Mouse (Mus musculus) CH12.LX (cell line): ENCODE measurements around the gene Nebl. TPM values are rescaled to one million over a fixed set of nuclear protein-coding genes. Genes with fewer than 3 reads are reported as not detected.

Experiments used
- DNase-seq: peaks from one replicate; pipeline ENCODE4 v3.0.0-alpha.2; 2013; ENCODE audit errors: extremely low read depth
- H3K27ac ChIP-seq: 2 replicates; pipeline ENCODE4 v1.5.1; 2012; ENCODE audit warnings: low read depth, mild to moderate bottlenecking, control low read depth, moderate library complexity; ENCODE audit not compliant: insufficient read depth
- H3K27me3 ChIP-seq: replicated peaks from 2 replicates; pipeline ENCODE3; 2012; ENCODE audit warnings: inconsistent platforms
- H3K36me3 ChIP-seq, 2 experiments: replicated peaks in 1 of 2; 2 replicates each; pipeline versions ENCODE3 to v1.6.1; 2012; ENCODE audit warnings: inconsistent platforms in 1 of 2, low read length in 1 of 2, mild to moderate bottlenecking in 1 of 2, mixed read lengths in 1 of 2, moderate library complexity in 1 of 2; ENCODE audit not compliant: control insufficient read depth in 1 of 2, insufficient read depth in 1 of 2
- H3K4me1 ChIP-seq, 2 experiments: 2 replicates each; pipeline ENCODE4 v1.6.1; 2012; ENCODE audit warnings: inconsistent platforms in 1 of 2, moderate library complexity in 1 of 2; ENCODE audit not compliant: insufficient read depth in 2 of 2, control insufficient read depth in 1 of 2
- H3K4me2 ChIP-seq: 2 replicates; pipeline ENCODE4 v1.6.1; 2012; ENCODE audit warnings: low read depth, mild to moderate bottlenecking, control low read depth; ENCODE audit not compliant: poor library complexity, insufficient read depth, severe bottlenecking
- H3K4me3 ChIP-seq, 3 experiments: fragments of 150-350 bp in 1 of 3; sonication (generic) in 1 of 3; replicated peaks in 1 of 3; 2 replicates each; pipeline versions ENCODE3 to v1.5.1; 2011 to 2012; ENCODE audit warnings: low read depth in 2 of 3, low read length in 2 of 3, mild to moderate bottlenecking in 2 of 3, moderate library complexity in 2 of 3, control low read depth in 1 of 3, improper control_type of control experiment in 1 of 3, inconsistent platforms in 1 of 3, mixed read lengths in 1 of 3; ENCODE audit not compliant: poor library complexity in 1 of 3
- H3K79me2 ChIP-seq: replicated peaks from 2 replicates; pipeline ENCODE4 v1.6.1; 2012; ENCODE audit warnings: mild to moderate bottlenecking, moderate library complexity; ENCODE audit not compliant: control insufficient read depth, poor library complexity, insufficient read depth, severe bottlenecking; ENCODE audit errors: extremely low read depth
- H3K9ac ChIP-seq: 2 replicates; pipeline ENCODE4 v1.6.1; 2012; ENCODE audit warnings: low read depth, mild to moderate bottlenecking, control low read depth, moderate library complexity; ENCODE audit not compliant: insufficient read depth
- H3K9me3 ChIP-seq: replicated peaks from 2 replicates; pipeline ENCODE3; 2012; ENCODE audit warnings: low read length, inconsistent platforms, mixed read lengths
- BHLHE40 ChIP-seq: IDR thresholded peaks from 2 replicates; pipeline ENCODE4 v1.6.1; 2011; ENCODE audit warnings: mild to moderate bottlenecking, low read depth, low read length, improper control_type of control experiment
- CHD1 ChIP-seq: IDR thresholded peaks from 2 replicates; pipeline ENCODE4 v1.6.1; 2012; ENCODE audit warnings: low read depth, low read length, improper control_type of control experiment, inconsistent platforms
- CHD2 ChIP-seq: IDR thresholded peaks from 2 replicates; pipeline ENCODE4 v1.6.1; 2011; ENCODE audit warnings: low read length, improper control_type of control experiment
- CTCF ChIP-seq, 2 experiments: IDR thresholded peaks in 1 of 2; conservative IDR thresholded peaks in 1 of 2; 2 replicates each; pipeline ENCODE4 v1.5.1; 2011 to 2012; ENCODE audit warnings: low read depth in 2 of 2, low read length in 2 of 2, improper control_type of control experiment in 1 of 2, inconsistent platforms in 1 of 2, mild to moderate bottlenecking in 1 of 2, moderate library complexity in 1 of 2
- E2F4 ChIP-seq: IDR thresholded peaks from 2 replicates; pipeline ENCODE4 v1.6.1; 2011; ENCODE audit warnings: low read depth, low read length, improper control_type of control experiment; ENCODE audit not compliant: insufficient replicate concordance
- ELF1 ChIP-seq: IDR thresholded peaks from 2 replicates; pipeline ENCODE4 v1.6.1; 2014; ENCODE audit warnings: low read depth, mild to moderate bottlenecking, inconsistent platforms, low read length, improper control_type of control experiment
- EP300 ChIP-seq: IDR thresholded peaks from 2 replicates; pipeline ENCODE4 v1.6.1; 2011; ENCODE audit warnings: low read length, improper control_type of control experiment
- ETS1 ChIP-seq: conservative IDR thresholded peaks from 2 replicates; pipeline ENCODE4 v1.6.1; 2012; ENCODE audit warnings: low read depth, mild to moderate bottlenecking, inconsistent platforms, low read length, improper control_type of control experiment, moderate library complexity
- GABPA ChIP-seq: IDR thresholded peaks from 2 replicates; pipeline ENCODE4 v1.6.1; 2012; ENCODE audit warnings: low read depth, low read length, improper control_type of control experiment, inconsistent platforms; ENCODE audit not compliant: insufficient replicate concordance
- HCFC1 ChIP-seq: IDR thresholded peaks from 2 replicates; pipeline ENCODE4 v1.6.1; 2012; ENCODE audit warnings: low read depth, mild to moderate bottlenecking, inconsistent platforms, low read length, improper control_type of control experiment
- JUND ChIP-seq: conservative IDR thresholded peaks from 2 replicates; pipeline ENCODE4 v1.6.1; 2011; ENCODE audit warnings: low read depth, low read length, improper control_type of control experiment
- MAX ChIP-seq: IDR thresholded peaks from 2 replicates; pipeline ENCODE4 v1.6.1; 2011; ENCODE audit warnings: low read length, improper control_type of control experiment
- MAZ ChIP-seq: IDR thresholded peaks from 2 replicates; pipeline ENCODE4 v1.6.1; 2012; ENCODE audit warnings: low read depth, mild to moderate bottlenecking, inconsistent platforms, low read length, improper control_type of control experiment, moderate library complexity
- MXI1 ChIP-seq: IDR thresholded peaks from 2 replicates; pipeline ENCODE4 v1.6.1; 2011; ENCODE audit warnings: mild to moderate bottlenecking, low read depth, low read length, improper control_type of control experiment
- NELFE ChIP-seq: IDR thresholded peaks from 2 replicates; pipeline ENCODE4 v1.6.1; 2011; ENCODE audit warnings: low read depth, low read length, improper control_type of control experiment
- RAD21 ChIP-seq: IDR thresholded peaks from 2 replicates; pipeline ENCODE4 v1.6.1; 2011; ENCODE audit warnings: low read depth, mild to moderate bottlenecking, low read length, improper control_type of control experiment, moderate library complexity
- SMC3 ChIP-seq: IDR thresholded peaks from 2 replicates; pipeline ENCODE4 v1.6.1; 2011; ENCODE audit warnings: low read depth, low read length, improper control_type of control experiment
- TBP ChIP-seq: conservative IDR thresholded peaks from 2 replicates; pipeline ENCODE4 v1.6.1; 2011; ENCODE audit warnings: low read depth, low read length, improper control_type of control experiment
- UBTF ChIP-seq: IDR thresholded peaks from 2 replicates; pipeline ENCODE4 v1.6.1; 2012; ENCODE audit warnings: low read depth, mild to moderate bottlenecking, inconsistent platforms, low read length, improper control_type of control experiment, moderate library complexity
- ZC3H11A ChIP-seq: IDR thresholded peaks from 2 replicates; pipeline ENCODE4 v1.6.1; 2012; ENCODE audit warnings: low read depth, mild to moderate bottlenecking, inconsistent platforms, low read length, improper control_type of control experiment
- ZKSCAN1 ChIP-seq: IDR thresholded peaks from 2 replicates; pipeline ENCODE4 v1.6.1; 2012; ENCODE audit warnings: low read depth, inconsistent platforms, low read length, improper control_type of control experiment, borderline replicate concordance
- ZMIZ1 ChIP-seq: IDR thresholded peaks from 2 replicates; pipeline ENCODE4 v1.6.1; 2012; ENCODE audit warnings: low read depth, mild to moderate bottlenecking, inconsistent platforms, low read length, improper control_type of control experiment
- ZNF384 ChIP-seq: IDR thresholded peaks from 2 replicates; pipeline ENCODE4 v1.6.1; 2012; ENCODE audit warnings: low read depth, low read length, improper control_type of control experiment, inconsistent platforms
- dilution Hi-C: fragments of 300-500 bp; cut with MboI; formaldehyde crosslinking; loops from 2 replicates; pipeline ENCODE4 v1.14.3; 2020; ENCODE audit warnings: low sequenced_read_pairs; ENCODE audit not compliant: extremely low pct_unique_long_range_greater_than_20kb, extremely low pct_ligation_motif_present
- in situ Hi-C: fragments of 300-500 bp; cut with MboI; formaldehyde crosslinking; loops from 3 replicates; pipeline ENCODE4 v1.14.3; 2019; ENCODE audit warnings: low sequenced_read_pairs, low pct_ligation_motif_present, low pct_unique_long_range_greater_than_20kb, mixed read lengths
- polyA plus RNA-seq: library from polyadenylated mRNA; unstranded; fragments of >175 nt; gene quantifications from 2 replicates; pipeline ENCODE4 v1.2.1, GENCODE M21; 2012; ENCODE audit warnings: low read depth; ENCODE audit not compliant: insufficient read length
- total RNA-seq, 2 experiments: library from RNA; depleted of rRNA; stranded (reverse); fragments of 300-350 nt in 1 of 2; fragments of >200 nt in 1 of 2; gene quantifications; 2 replicates each; pipeline ENCODE4 v1.2.3; 2012 to 2014

The Nebl gene
- total and polyA plus RNA-seq, 3 experiments, result 12.6 to 113 (median 46.4) TPM

- Histone ChIP-seq H3K27me3 (no peaks in the 10 kb centered on the region), H3K9me3 (no peaks in the 10 kb centered on the region), H3K27ac (no peak overlapping the region), H3K4me2 (no peak overlapping the region), H3K4me1 (no peaks in the 10 kb centered on the region), H3K4me3 (no peak overlapping the region), H3K36me3 (no peaks in the 10 kb centered on the region), H3K9ac (no peak overlapping the region)
- in situ Hi-C loops (no loop called here), dilution Hi-C loops (no loop called here)
- DNase-seq, result peak; percentile 12
- TF ChIP-seq ETS1 (no peak), HCFC1 (no peak), JUND (no peak), CTCF (conservative IDR thresholded peaks at IDR 0.05 in 1 of 2, IDR thresholded peaks at IDR 0.05 in 1 of 2; ENCODE audit: low read depth in 2 of 2, low read length in 2 of 2) (peak in 1 of 2 experiments; percentile 39; a peak in 1 of 4 replicates), MAZ (no peak), BHLHE40 (no peak), SMC3 (no peak), E2F4 (no peak), UBTF (no peak), ZMIZ1 (no peak), MXI1 (no peak), ZKSCAN1 (no peak), CHD2 (no peak), RAD21 (peak; percentile 58), EP300 (no peak), MAX (no peak), NELFE (no peak)
- TF ChIP-seq, all 38 proteins: peak for 2
- no peaks in the 10 kb centered on the region for H3K79me2 ChIP-seq
These were observed 404.7 kb downstream of the Nebl start for GRCm38 (mm10) chr2:17326590-17326989.

GRCm38 (mm10) chr2:17316850-17317249, 414.4 kb downstream of the Nebl start:
- dilution Hi-C loops, result no loop called here
- Histone ChIP-seq H3K4me3 (no peak overlapping the region), H3K9me3 (no peaks in the 10 kb centered on the region), H3K27ac (no peak overlapping the region), H3K27me3 (no peaks in the 10 kb centered on the region), H3K36me3 (no peaks in the 10 kb centered on the region), H3K4me1 (no peaks in the 10 kb centered on the region), H3K4me2 (no peak overlapping the region), H3K79me2 (no peaks in the 10 kb centered on the region), H3K9ac (no peak overlapping the region)
- in situ Hi-C loops, result no loop called here
- TF ChIP-seq ELF1, result no peak
- no peak for TF ChIP-seq RAD21
- no peak for TF ChIP-seq MXI1
- no peak for TF ChIP-seq ZNF384
- no peak for TF ChIP-seq CHD1
- no peak for TF ChIP-seq MAX
- TF ChIP-seq GABPA, result no peak
- no peak for TF ChIP-seq TBP
- TF ChIP-seq NELFE, result no peak
- TF ChIP-seq CTCF (conservative IDR thresholded peaks at IDR 0.05 in 1 of 2, IDR thresholded peaks at IDR 0.05 in 1 of 2; ENCODE audit: low read depth in 2 of 2, low read length in 2 of 2), result no peak
- no peak for TF ChIP-seq ZC3H11A
- TF ChIP-seq ETS1, result no peak
- no peak for DNase-seq
